Mouse (Mus musculus): ENCODE data around the gene Grip1. TPM values are rescaled to one million over a fixed set of nuclear protein-coding genes. Genes with fewer than 3 reads are reported as not detected.

Gene Grip1
- polyA plus RNA-seq, 1 experiment from 2014 or later = 3.2 TPM

GRCm38 (mm10) chr10:119730206-119730605, 276.6 kb downstream of the Grip1 start:
- H3K36me3 ChIP-seq (ENCODE audit: control insufficient read depth, insufficient read depth, low read length) = no peaks in the 10 kb centered on the region
- H3K4me1 ChIP-seq (replicated peaks; ENCODE audit: control insufficient read depth, insufficient read depth, low read length) = peaks cover 6% of the 10 kb centered on the region
- DNase-seq (ENCODE audit: low spot score) = no peak
- H3K9ac ChIP-seq (ENCODE audit: low read length) = no peak overlapping the region
- H3K9me3 ChIP-seq (ENCODE audit: control insufficient read depth, low read length) = no peaks in the 10 kb centered on the region
- H3K4me2 ChIP-seq (ENCODE audit: low read length) = no peak overlapping the region
- H3K27ac ChIP-seq (ENCODE audit: low read depth) = no peak overlapping the region
- no peaks in the 10 kb centered on the region for H3K27me3 ChIP-seq (replicated peaks; ENCODE audit: control insufficient read depth, insufficient read depth, low read length)
- 27% methylated on average over 5 of the region's 5 CpGs for WGBS
- ATAC-seq (replicated peaks; ENCODE audit: low FRiP score, low TSS enrichment, low read depth) = no peak
- H3K4me3 ChIP-seq (ENCODE audit: low read depth, low read length) = no peak overlapping the region

GRCm38 (mm10) chr10:119735011-119735992, 281.7 kb downstream of the Grip1 start:
- Histone ChIP-seq H3K4me1 (replicated peaks; ENCODE audit: control insufficient read depth, insufficient read depth, low read length) (peaks cover 3% of the 10 kb centered on the region), H3K9ac (ENCODE audit: low read length) (no peak overlapping the region), H3K4me2 (ENCODE audit: low read length) (no peak overlapping the region), H3K27ac (ENCODE audit: low read depth) (no peak overlapping the region), H3K9me3 (ENCODE audit: control insufficient read depth, low read length) (no peaks in the 10 kb centered on the region), H3K4me3 (ENCODE audit: low read depth, low read length) (no peak overlapping the region), H3K36me3 (ENCODE audit: control insufficient read depth, insufficient read depth, low read length) (no peaks in the 10 kb centered on the region), H3K27me3 (replicated peaks; ENCODE audit: control insufficient read depth, insufficient read depth, low read length) (no peaks in the 10 kb centered on the region)
- WGBS = 71% methylated on average over 19 of the region's 19 CpGs
- DNase-seq (ENCODE audit: low spot score) = no peak
- no peak for ATAC-seq (replicated peaks; ENCODE audit: low FRiP score, low TSS enrichment, low read depth)

- H3K4me1 ChIP-seq (replicated peaks; ENCODE audit: control insufficient read depth, insufficient read depth, low read length) = peaks cover 2% of the 10 kb centered on the region; the same call in 1 of the 2 replicates
- H3K27me3 ChIP-seq (replicated peaks; ENCODE audit: control insufficient read depth, insufficient read depth, low read length) = no peaks in the 10 kb centered on the region
- no peak overlapping the region for H3K4me2 ChIP-seq (ENCODE audit: low read length)
- no peak overlapping the region for H3K4me3 ChIP-seq (ENCODE audit: low read depth, low read length)
- 89% methylated on average over 7 of the region's 7 CpGs for WGBS
- H3K9me3 ChIP-seq (ENCODE audit: control insufficient read depth, low read length) = no peaks in the 10 kb centered on the region
- H3K36me3 ChIP-seq (ENCODE audit: control insufficient read depth, insufficient read depth, low read length) = no peaks in the 10 kb centered on the region
- ATAC-seq (replicated peaks; ENCODE audit: low FRiP score, low TSS enrichment, low read depth) (no peak), DNase-seq (ENCODE audit: low spot score) (no peak)
- no peak overlapping the region for H3K27ac ChIP-seq (ENCODE audit: low read depth)
- no peak overlapping the region for H3K9ac ChIP-seq (ENCODE audit: low read length)
Observed at GRCm38 (mm10) chr10:119739466-119739865, 285.8 kb downstream of the Grip1 start.

GRCm38 (mm10) chr10:119742722-119743121, 289.1 kb downstream of the Grip1 start:
- Histone ChIP-seq H3K4me2 (ENCODE audit: low read length) (no peak overlapping the region), H3K27me3 (replicated peaks; ENCODE audit: control insufficient read depth, insufficient read depth, low read length) (no peaks in the 10 kb centered on the region)
- WGBS = 74% methylated on average over 8 of the region's 8 CpGs

GRCm38 (mm10) chr10:119752361-119752798, 298.8 kb downstream of the Grip1 start:
- no peaks in the 10 kb centered on the region for H3K9me3 ChIP-seq (ENCODE audit: control insufficient read depth, low read length)
- no peak overlapping the region for H3K4me3 ChIP-seq (ENCODE audit: low read depth, low read length)
- 69% methylated on average over 6 of the region's 6 CpGs for WGBS
- no peak overlapping the region for H3K4me2 ChIP-seq (ENCODE audit: low read length)
- H3K27me3 ChIP-seq (replicated peaks; ENCODE audit: control insufficient read depth, insufficient read depth, low read length) = no peaks in the 10 kb centered on the region
- no peak overlapping the region for H3K9ac ChIP-seq (ENCODE audit: low read length)
- 0 out of 2 replicates have a peak, but pooled peaks cover 2% of the 10 kb centered on the region for H3K4me1 ChIP-seq (replicated peaks; ENCODE audit: control insufficient read depth, insufficient read depth, low read length)
- DNase-seq (ENCODE audit: low spot score) (no peak), ATAC-seq (replicated peaks; ENCODE audit: low FRiP score, low TSS enrichment, low read depth) (no peak)
- no peak overlapping the region for H3K27ac ChIP-seq (ENCODE audit: low read depth)
- no peaks in the 10 kb centered on the region for H3K36me3 ChIP-seq (ENCODE audit: control insufficient read depth, insufficient read depth, low read length)

More at GRCm38 (mm10) chr10:119742722-119743121, 289.1 kb downstream of the Grip1 start:
- no peak for ATAC-seq (replicated peaks; ENCODE audit: low FRiP score, low TSS enrichment, low read depth)
- Histone ChIP-seq H3K4me3 (ENCODE audit: low read depth, low read length) (no peak overlapping the region), H3K36me3 (ENCODE audit: control insufficient read depth, insufficient read depth, low read length) (no peaks in the 10 kb centered on the region), H3K9me3 (ENCODE audit: control insufficient read depth, low read length) (no peaks in the 10 kb centered on the region), H3K4me1 (replicated peaks; ENCODE audit: control insufficient read depth, insufficient read depth, low read length) (peaks cover 2% of the 10 kb centered on the region; the same call in 1 of the 2 replicates), H3K27ac (ENCODE audit: low read depth) (no peak overlapping the region), H3K9ac (ENCODE audit: low read length) (no peak overlapping the region)
- DNase-seq (ENCODE audit: low spot score) = no peak

GRCm38 (mm10) chr10:119756271-119756670, 302.6 kb downstream of the Grip1 start:
- DNase-seq (ENCODE audit: low spot score) (no peak), ATAC-seq (replicated peaks; ENCODE audit: low FRiP score, low TSS enrichment, low read depth) (no peak)
- H3K4me1 ChIP-seq (replicated peaks; ENCODE audit: control insufficient read depth, insufficient read depth, low read length) = no peaks in the 10 kb centered on the region

GRCm38 (mm10) chr10:119757219-119757618, 303.6 kb downstream of the Grip1 start:
- no peak overlapping the region for H3K9ac ChIP-seq (ENCODE audit: low read length)
- no peak for DNase-seq (ENCODE audit: low spot score)
- H3K4me3 ChIP-seq (ENCODE audit: low read depth, low read length) = no peak overlapping the region
- WGBS = 82% methylated on average over 6 of the region's 6 CpGs
- no peaks in the 10 kb centered on the region for H3K36me3 ChIP-seq (ENCODE audit: control insufficient read depth, insufficient read depth, low read length)
- no peaks in the 10 kb centered on the region for H3K9me3 ChIP-seq (ENCODE audit: control insufficient read depth, low read length)
- no peak overlapping the region for H3K27ac ChIP-seq (ENCODE audit: low read depth)
- ATAC-seq (replicated peaks; ENCODE audit: low FRiP score, low TSS enrichment, low read depth) = no peak
- no peaks in the 10 kb centered on the region for H3K4me1 ChIP-seq (replicated peaks; ENCODE audit: control insufficient read depth, insufficient read depth, low read length)
- no peaks in the 10 kb centered on the region for H3K27me3 ChIP-seq (replicated peaks; ENCODE audit: control insufficient read depth, insufficient read depth, low read length)
- no peak overlapping the region for H3K4me2 ChIP-seq (ENCODE audit: low read length)

More at GRCm38 (mm10) chr10:119756271-119756670, 302.6 kb downstream of the Grip1 start:
- H3K4me3 ChIP-seq (ENCODE audit: low read depth, low read length) = no peak overlapping the region
- H3K36me3 ChIP-seq (ENCODE audit: control insufficient read depth, insufficient read depth, low read length) = no peaks in the 10 kb centered on the region
- H3K9ac ChIP-seq (ENCODE audit: low read length) = no peak overlapping the region
- no peaks in the 10 kb centered on the region for H3K9me3 ChIP-seq (ENCODE audit: control insufficient read depth, low read length)
- no peak overlapping the region for H3K4me2 ChIP-seq (ENCODE audit: low read length)
- WGBS = 66% methylated on average over 7 of the region's 7 CpGs
- H3K27ac ChIP-seq (ENCODE audit: low read depth) = no peak overlapping the region
- H3K27me3 ChIP-seq (replicated peaks; ENCODE audit: control insufficient read depth, insufficient read depth, low read length) = no peaks in the 10 kb centered on the region

- DNase-seq (ENCODE audit: low spot score) (no peak), ATAC-seq (replicated peaks; ENCODE audit: low FRiP score, low TSS enrichment, low read depth) (no peak)
- H3K4me2 ChIP-seq (ENCODE audit: low read length) = no peak overlapping the region
- 91% methylated on average over 33 of the region's 33 CpGs for WGBS
- no peaks in the 10 kb centered on the region for H3K4me1 ChIP-seq (replicated peaks; ENCODE audit: control insufficient read depth, insufficient read depth, low read length)
- no peaks in the 10 kb centered on the region for H3K9me3 ChIP-seq (ENCODE audit: control insufficient read depth, low read length)
- no peak overlapping the region for H3K27ac ChIP-seq (ENCODE audit: low read depth)
- H3K4me3 ChIP-seq (ENCODE audit: low read depth, low read length) = no peak overlapping the region
- no peaks in the 10 kb centered on the region for H3K27me3 ChIP-seq (replicated peaks; ENCODE audit: control insufficient read depth, insufficient read depth, low read length)
- no peak overlapping the region for H3K9ac ChIP-seq (ENCODE audit: low read length)
- no peaks in the 10 kb centered on the region for H3K36me3 ChIP-seq (ENCODE audit: control insufficient read depth, insufficient read depth, low read length)
Observed at GRCm38 (mm10) chr10:119761451-119762367, 308.1 kb downstream of the Grip1 start.

All from intestine, embryonic 14.5 days (tissue).